Mouse (Mus musculus): ENCODE measurements around the gene Cic. TPM values are rescaled to one million over a fixed set of nuclear protein-coding genes. Genes with fewer than 3 reads are reported as not detected.

Cic gene
- polyA plus RNA-seq, 2 experiments = 48.9 to 155 TPM

DNA sequence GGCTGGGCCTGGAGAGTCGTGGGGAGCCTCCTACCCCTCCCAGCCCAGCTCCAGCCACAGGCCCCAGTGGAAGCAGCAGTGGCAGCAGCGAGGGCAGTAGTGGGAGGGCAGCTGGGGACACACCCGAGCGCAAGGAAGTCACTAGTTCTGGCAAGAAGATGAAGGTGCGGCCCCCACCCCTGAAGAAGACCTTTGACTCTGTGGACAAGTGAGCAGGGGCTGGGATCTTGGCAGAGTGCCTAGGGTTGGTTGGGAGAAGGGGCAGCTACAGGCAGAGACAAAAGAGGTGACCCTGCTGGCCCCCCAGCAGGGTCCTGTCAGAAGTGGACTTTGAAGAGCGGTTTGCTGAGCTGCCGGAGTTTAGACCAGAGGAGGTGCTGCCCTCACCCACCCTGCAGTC lies 24.6 kb downstream of the Cic start:
- ATAC-seq (ENCODE audit: low FRiP score, low read depth) = no peak
- Histone ChIP-seq H3K4me3 (replicated peaks; ENCODE audit: low read length) (no peak overlapping the region), H3K4me1 (ENCODE audit: control insufficient read depth, insufficient read depth, low read length) (peaks cover 7% of the 10 kb centered on the region), H3K4me2 (replicated peaks; ENCODE audit: low read depth, low read length, severe bottlenecking) (no peak overlapping the region), H3K9me3 (ENCODE audit: control insufficient read depth, low read length) (no peaks in the 10 kb centered on the region), H3K27ac (replicated peaks; ENCODE audit: low read depth, low read length) (no peak overlapping the region), H3K27me3 (ENCODE audit: control insufficient read depth, insufficient read depth, low read length) (no peaks in the 10 kb centered on the region), H3K9ac (ENCODE audit: low read depth, low read length, severe bottlenecking) (no peak overlapping the region), H3K36me3 (ENCODE audit: control insufficient read depth, insufficient read depth, low read length) (peaks cover 92% of the 10 kb centered on the region)
- no peak for DNase-seq (ENCODE audit: low spot score)
- TF ChIP-seq POLR2A (IDR thresholded peaks at IDR 0.05; ENCODE audit: borderline replicate concordance, extremely low read depth, insufficient read depth, insufficient read length) = no peak
- 78% methylated on average over 7 of the region's 7 CpGs for WGBS

- H3K9ac ChIP-seq (ENCODE audit: low read depth, low read length, severe bottlenecking) = no peak overlapping the region
- H3K27ac ChIP-seq (replicated peaks; ENCODE audit: low read depth, low read length) = no peak overlapping the region
- H3K4me2 ChIP-seq (replicated peaks; ENCODE audit: low read depth, low read length, severe bottlenecking) = no peak overlapping the region
- H3K4me1 ChIP-seq (ENCODE audit: control insufficient read depth, insufficient read depth, low read length) = peaks cover 7% of the 10 kb centered on the region
- 76% methylated on average over 9 of the region's 10 CpGs for WGBS
- no peaks in the 10 kb centered on the region for H3K9me3 ChIP-seq (ENCODE audit: control insufficient read depth, low read length)
- no peak for ATAC-seq (ENCODE audit: low FRiP score, low read depth)
- H3K4me3 ChIP-seq (replicated peaks; ENCODE audit: low read length) = no peak overlapping the region
- H3K27me3 ChIP-seq (ENCODE audit: control insufficient read depth, insufficient read depth, low read length) = no peaks in the 10 kb centered on the region
- no peak for DNase-seq (ENCODE audit: low spot score)
- peaks cover 80% of the 10 kb centered on the region for H3K36me3 ChIP-seq (ENCODE audit: control insufficient read depth, insufficient read depth, low read length)
- no peak for TF ChIP-seq POLR2A (IDR thresholded peaks at IDR 0.05; ENCODE audit: borderline replicate concordance, extremely low read depth, insufficient read depth, insufficient read length)
Observed at GRCm38 (mm10) chr7:25293191-25293739, 25.8 kb downstream of the Cic start.

- TF ChIP-seq POLR2A (IDR thresholded peaks at IDR 0.05; ENCODE audit: borderline replicate concordance, extremely low read depth, insufficient read depth, insufficient read length) = no peak
- Histone ChIP-seq H3K36me3 (ENCODE audit: control insufficient read depth, insufficient read depth, low read length) (peaks cover 68% of the 10 kb centered on the region), H3K9me3 (ENCODE audit: control insufficient read depth, low read length) (no peaks in the 10 kb centered on the region), H3K9ac (ENCODE audit: low read depth, low read length, severe bottlenecking) (no peak overlapping the region), H3K4me2 (replicated peaks; ENCODE audit: low read depth, low read length, severe bottlenecking) (no peak overlapping the region), H3K4me1 (ENCODE audit: control insufficient read depth, insufficient read depth, low read length) (peaks cover 10% of the 10 kb centered on the region), H3K27ac (replicated peaks; ENCODE audit: low read depth, low read length) (no peak overlapping the region), H3K4me3 (replicated peaks; ENCODE audit: low read length) (no peak overlapping the region), H3K27me3 (ENCODE audit: control insufficient read depth, insufficient read depth, low read length) (no peaks in the 10 kb centered on the region)
- WGBS = 91% methylated on average over 4 of the region's 4 CpGs
- DNase-seq (ENCODE audit: low spot score) (no peak), ATAC-seq (ENCODE audit: low FRiP score, low read depth) (no peak)
Observed at GRCm38 (mm10) chr7:25294495-25294894, 27.0 kb downstream of the Cic start.

DNA sequence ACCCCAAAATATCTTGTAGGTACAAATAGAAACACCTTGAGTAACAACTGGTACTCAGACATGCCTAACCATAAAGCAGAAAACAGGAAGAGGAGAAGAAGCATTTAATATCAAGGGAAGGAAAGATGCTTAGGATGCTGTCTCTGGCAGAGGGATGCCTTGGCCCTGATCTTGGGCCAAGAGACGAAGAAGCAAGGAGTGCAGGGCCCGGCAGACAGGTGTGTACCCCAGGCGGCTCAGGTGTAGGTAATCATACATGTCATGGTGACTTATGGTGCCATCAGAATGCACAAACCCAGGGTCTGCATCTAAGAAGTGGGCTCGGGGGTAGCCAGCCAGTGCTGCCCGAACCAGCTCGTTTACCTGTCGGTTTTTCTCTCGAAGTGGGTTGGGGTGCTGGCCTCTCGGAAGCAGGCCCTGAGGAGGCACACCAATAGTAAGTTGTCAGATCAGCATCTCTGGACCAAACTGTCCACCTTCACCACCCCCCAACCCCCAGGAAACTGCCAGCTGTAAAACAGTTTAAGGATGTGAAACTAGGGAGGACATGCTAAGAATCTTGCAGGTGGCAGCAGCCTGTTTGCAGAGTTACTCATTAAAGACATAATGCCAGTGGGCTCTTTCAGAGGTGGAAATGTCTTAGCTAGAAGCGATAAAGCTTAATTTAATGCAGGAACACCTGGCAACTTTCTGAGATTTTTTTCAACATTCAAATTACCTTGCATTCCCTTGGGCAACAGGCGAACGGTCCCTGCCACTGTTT lies 27.6 kb downstream of the Cic start:
- H3K4me1 ChIP-seq (ENCODE audit: control insufficient read depth, insufficient read depth, low read length) = peaks cover 10% of the 10 kb centered on the region
- no peaks in the 10 kb centered on the region for H3K9me3 ChIP-seq (ENCODE audit: control insufficient read depth, low read length)
- 83% methylated on average over 12 of the region's 12 CpGs for WGBS
- ATAC-seq (ENCODE audit: low FRiP score, low read depth) = no peak
- no peaks in the 10 kb centered on the region for H3K27me3 ChIP-seq (ENCODE audit: control insufficient read depth, insufficient read depth, low read length)
- no peak overlapping the region for H3K27ac ChIP-seq (replicated peaks; ENCODE audit: low read depth, low read length)
- H3K36me3 ChIP-seq (ENCODE audit: control insufficient read depth, insufficient read depth, low read length) = peaks cover 61% of the 10 kb centered on the region
- no peak for TF ChIP-seq POLR2A (IDR thresholded peaks at IDR 0.05; ENCODE audit: borderline replicate concordance, extremely low read depth, insufficient read depth, insufficient read length)
- no peak overlapping the region for H3K9ac ChIP-seq (ENCODE audit: low read depth, low read length, severe bottlenecking)
- DNase-seq (ENCODE audit: low spot score) = no peak
- no peak overlapping the region for H3K4me3 ChIP-seq (replicated peaks; ENCODE audit: low read length)
- no peak overlapping the region for H3K4me2 ChIP-seq (replicated peaks; ENCODE audit: low read depth, low read length, severe bottlenecking)

DNA sequence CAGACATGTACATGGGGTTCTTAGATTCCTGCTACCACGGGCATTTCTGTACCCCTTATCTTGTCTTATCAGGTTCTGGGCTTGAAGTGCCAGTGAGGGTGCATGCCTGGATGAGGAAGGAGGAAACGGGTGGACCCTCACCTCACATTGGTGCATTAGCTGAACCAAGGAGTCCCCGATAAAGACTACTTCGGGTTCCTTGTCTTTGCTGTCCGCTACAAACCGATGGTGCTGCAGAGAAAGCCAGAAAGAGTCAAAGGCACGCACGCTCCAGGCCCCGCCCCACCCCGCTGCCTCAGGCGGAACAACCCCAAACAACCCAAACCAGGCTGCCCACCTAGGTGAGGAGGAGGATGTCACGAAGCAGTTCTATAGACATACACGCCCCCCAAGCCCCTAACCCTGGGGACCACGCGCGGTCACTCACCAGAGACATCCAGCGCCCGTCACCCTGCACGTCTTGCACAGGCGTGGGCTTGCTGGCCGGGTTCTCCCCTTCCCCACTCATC lies 29.5 kb downstream of the Cic start:
- peak; percentile 27 for ATAC-seq (ENCODE audit: low FRiP score, low read depth)
- Histone ChIP-seq H3K4me2 (replicated peaks; ENCODE audit: low read depth, low read length, severe bottlenecking) (peak overlapping the region; percentile 57), H3K4me3 (replicated peaks; ENCODE audit: low read length) (peak overlapping the region; percentile 54), H3K9ac (ENCODE audit: low read depth, low read length, severe bottlenecking) (peak overlapping the region; percentile 80), H3K36me3 (ENCODE audit: control insufficient read depth, insufficient read depth, low read length) (peaks cover 43% of the 10 kb centered on the region), H3K27ac (replicated peaks; ENCODE audit: low read depth, low read length) (peak overlapping the region; percentile 91), H3K4me1 (ENCODE audit: control insufficient read depth, insufficient read depth, low read length) (peaks cover 10% of the 10 kb centered on the region), H3K9me3 (ENCODE audit: control insufficient read depth, low read length) (no peaks in the 10 kb centered on the region), H3K27me3 (ENCODE audit: control insufficient read depth, insufficient read depth, low read length) (no peaks in the 10 kb centered on the region)
- WGBS = under 1% methylated on average over 21 of the region's 21 CpGs
- no peak for DNase-seq (ENCODE audit: low spot score)
- TF ChIP-seq POLR2A (IDR thresholded peaks at IDR 0.05; ENCODE audit: borderline replicate concordance, extremely low read depth, insufficient read depth, insufficient read length) = no peak

Measured in limb, embryonic 14.5 days (tissue).